Mouse (Mus musculus) lung, embryonic 15.5 days (tissue): ENCODE results near the gene Hist1h2ae. TPM values are rescaled to one million over a fixed set of nuclear protein-coding genes. Genes with fewer than 3 reads are reported as not detected.
"Not testable (repeated sequence)": the region's sequence is repeated elsewhere in the genome, so short reads cannot be mapped to it uniquely, and the experiment has no call there.

Source experiments
- ATAC-seq: fragments of 200-750 bp; cut with Nextera tagmentation; 2 replicates; pipeline ENCODE4 v1.8.0; 2017; ENCODE audit warnings: moderate number of reproducible peaks, borderline replicate concordance; ENCODE audit not compliant: low FRiP score, low TSS enrichment; ENCODE audit errors: extremely low read depth
- H3K27ac ChIP-seq: fragments of 300-500 bp; sonication (generic); 2 replicates; pipeline ENCODE4 v1.5.1; 2015; ENCODE audit warnings: moderate library complexity, mild to moderate bottlenecking, inconsistent platforms
- H3K27me3 ChIP-seq: fragments of 300-500 bp; sonication (generic); 2 replicates; pipeline ENCODE4 v1.6.1; 2015; ENCODE audit warnings: inconsistent platforms
- H3K36me3 ChIP-seq: fragments of 300-500 bp; sonication (generic); 2 replicates; pipeline ENCODE4 v1.6.1; 2015; ENCODE audit warnings: inconsistent platforms
- H3K4me1 ChIP-seq: fragments of 300-500 bp; sonication (generic); 2 replicates; pipeline ENCODE4 v1.6.1; 2015; ENCODE audit warnings: inconsistent platforms
- H3K4me2 ChIP-seq: fragments of 300-500 bp; sonication (generic); 2 replicates; pipeline ENCODE4 v1.6.1; 2015; ENCODE audit warnings: inconsistent platforms, mild to moderate bottlenecking, moderate library complexity
- H3K4me3 ChIP-seq: fragments of 300-500 bp; sonication (generic); 2 replicates; pipeline ENCODE4 v1.5.1; 2015; ENCODE audit warnings: mild to moderate bottlenecking, inconsistent platforms
- H3K9ac ChIP-seq: fragments of 300-500 bp; sonication (generic); 2 replicates; pipeline ENCODE4 v1.6.1; 2015; ENCODE audit warnings: inconsistent platforms
- H3K9me3 ChIP-seq: fragments of 300-500 bp; sonication (generic); 2 replicates; pipeline ENCODE4 v1.6.1; 2016; ENCODE audit warnings: inconsistent platforms
- WGBS: fragments of 180-500 bp; shearing (Covaris S2); methylation state at CpG from one replicate; pipeline ENCODE4 v1.1.7; 2015; 5-methylcytosine and 5-hydroxymethylcytosine counted together
- polyA plus RNA-seq: library from polyadenylated mRNA; unstranded; fragments of >200 nt; fragmentation: Nextera tagmentation; extraction: Ambion mirVana; gene quantifications from 2 replicates; pipeline ENCODE4 v1.2.1, GENCODE M21; 2015

The Hist1h2ae gene
- polyA plus RNA-seq, 1 experiment from 2014 or later, result 143 TPM

- peak; percentile 53; the same call in 1 of the 2 replicates for ATAC-seq
- H3K36me3 ChIP-seq, H3K27me3 ChIP-seq, H3K9me3 ChIP-seq: not testable (repeated sequence)
- WGBS, result under 1% methylated on average over 28 of the region's 53 CpGs
- Histone ChIP-seq H3K4me1 (peaks cover 36% of the 10 kb centered on the region), H3K4me3 (peak within 1 kb of the TSS; percentile 48), H3K4me2 (peak within 1 kb of the TSS; percentile 66), H3K9ac (peak within 1 kb of the TSS; percentile 61), H3K27ac (peak within 1 kb of the TSS; percentile 98)
Measured at GRCm38 (mm10) chr13:23533560-23534367, 37.3 kb downstream of the Hist1h2ae start, which contains the start of gene Hist1h2af. Hist1h2af (plus strand) TSS chr13:23533906.

GRCm38 (mm10) chr13:23532262-23533075 is 38.6 kb downstream of the Hist1h2ae start:
- peak overlapping the region; percentile 49 for H3K9ac ChIP-seq
- WGBS, result 11% methylated on average over 9 of the region's 9 CpGs
- no peaks in the 10 kb centered on the region for H3K9me3 ChIP-seq
- no peak for ATAC-seq
- no peaks in the 10 kb centered on the region for H3K27me3 ChIP-seq
- peak overlapping the region; percentile 48 for H3K4me3 ChIP-seq
- peak overlapping the region; percentile 66 for H3K4me2 ChIP-seq
- no peaks in the 10 kb centered on the region for H3K36me3 ChIP-seq
- H3K4me1 ChIP-seq, result peaks cover 39% of the 10 kb centered on the region
- H3K27ac ChIP-seq, result peak overlapping the region; percentile 98

- ATAC-seq, result peak; percentile 77
- Histone ChIP-seq H3K4me2 (peak within 1 kb of the TSS; percentile 66), H3K9me3 (no peaks in the 10 kb centered on the region), H3K27ac (peak within 1 kb of the TSS; percentile 98), H3K27me3 (no peaks in the 10 kb centered on the region), H3K4me1 (peaks cover 32% of the 10 kb centered on the region), H3K36me3 (no peaks in the 10 kb centered on the region), H3K4me3 (peak within 1 kb of the TSS; percentile 48), H3K9ac (peak within 1 kb of the TSS; percentile 57)
- under 1% methylated on average over 64 of the region's 70 CpGs for WGBS
Measured at GRCm38 (mm10) chr13:23530901-23531875, 39.8 kb downstream of the Hist1h2ae start, which contains the start of gene Hist1h4h. Hist1h4h (plus strand) TSS chr13:23531050.

- under 1% methylated on average over 20 of the region's 20 CpGs for whole genome bisulfite sequencing
- ATAC-seq, result no peak
- Histone ChIP-seq H3K27me3 (no peaks in the 10 kb centered on the region), H3K27ac (peak overlapping the region; percentile 98), H3K4me1 (peaks cover 32% of the 10 kb centered on the region), H3K36me3 (no peaks in the 10 kb centered on the region), H3K4me2 (peak overlapping the region; percentile 66), H3K9ac (peak overlapping the region; percentile 57), H3K4me3 (peak overlapping the region; percentile 48), H3K9me3 (no peaks in the 10 kb centered on the region)
Measured at GRCm38 (mm10) chr13:23530181-23530900, 40.7 kb downstream of the Hist1h2ae start.

GRCm38 (mm10) chr13:23529480-23530165 is 41.4 kb downstream of the Hist1h2ae start:
- Histone ChIP-seq H3K4me2 (peak overlapping the region; percentile 66), H3K36me3 (no peaks in the 10 kb centered on the region), H3K4me1 (peaks cover 31% of the 10 kb centered on the region), H3K4me3 (peak overlapping the region; percentile 48), H3K9me3 (no peaks in the 10 kb centered on the region), H3K27me3 (no peaks in the 10 kb centered on the region), H3K27ac (peak overlapping the region; percentile 98), H3K9ac (peak overlapping the region; percentile 57)
- 9% methylated on average over 2 of the region's 2 CpGs for WGBS
- ATAC-seq, result no peak

GRCm38 (mm10) chr13:23529005-23529404 is 42.0 kb downstream of the Hist1h2ae start:
- H3K27me3 ChIP-seq, result no peaks in the 10 kb centered on the region
- WGBS, result 65% methylated on average over 5 of the region's 5 CpGs
- H3K9ac ChIP-seq, result no peak overlapping the region
- H3K36me3 ChIP-seq, result no peaks in the 10 kb centered on the region
- H3K9me3 ChIP-seq, result no peaks in the 10 kb centered on the region
- no peak for ATAC-seq
- H3K4me1 ChIP-seq, result peaks cover 28% of the 10 kb centered on the region
- peak overlapping the region; percentile 5; the same call in 1 of the 2 replicates for H3K4me2 ChIP-seq
- H3K4me3 ChIP-seq, result no peak overlapping the region
- H3K27ac ChIP-seq, result peak overlapping the region; percentile 33; the same call in 1 of the 2 replicates

GRCm38 (mm10) chr13:23526312-23526711 is 44.7 kb downstream of the Hist1h2ae start:
- H3K4me3 ChIP-seq, result peak overlapping the region; percentile 40
- peak overlapping the region; percentile 54 for H3K4me2 ChIP-seq
- no peaks in the 10 kb centered on the region for H3K27me3 ChIP-seq
- no peaks in the 10 kb centered on the region for H3K9me3 ChIP-seq
- ATAC-seq, result peak; percentile 46; the same call in 1 of the 2 replicates
- under 1% methylated on average over 17 of the region's 17 CpGs for WGBS
- H3K4me1 ChIP-seq, result peaks cover 15% of the 10 kb centered on the region
- H3K36me3 ChIP-seq, result no peaks in the 10 kb centered on the region
- H3K9ac ChIP-seq, result peak overlapping the region; percentile 24; the same call in 1 of the 2 replicates
- H3K27ac ChIP-seq, result peak overlapping the region; percentile 67

GRCm38 (mm10) chr13:23525901-23526300 is 45.1 kb downstream of the Hist1h2ae start:
- no peaks in the 10 kb centered on the region for H3K27me3 ChIP-seq
- peak overlapping the region; percentile 52 for H3K4me2 ChIP-seq
- no peak overlapping the region for H3K27ac ChIP-seq
- no peaks in the 10 kb centered on the region for H3K36me3 ChIP-seq
- no peak for ATAC-seq
- peaks cover 17% of the 10 kb centered on the region for H3K4me1 ChIP-seq
- H3K9me3 ChIP-seq, result no peaks in the 10 kb centered on the region
- H3K4me3 ChIP-seq, result peak overlapping the region; percentile 40
- under 1% methylated on average over 10 of the region's 10 CpGs for WGBS
- peak overlapping the region; percentile 24 for H3K9ac ChIP-seq

GRCm38 (mm10) chr13:23524654-23525053 is 46.4 kb downstream of the Hist1h2ae start:
- 12% methylated on average over 5 of the region's 5 CpGs for WGBS
- H3K4me2 ChIP-seq, result peak overlapping the region; percentile 6; the same call in 1 of the 2 replicates
- H3K4me3 ChIP-seq, result no peak overlapping the region
- H3K27me3 ChIP-seq, result no peaks in the 10 kb centered on the region
- H3K9me3 ChIP-seq, result no peaks in the 10 kb centered on the region
- no peak overlapping the region for H3K27ac ChIP-seq
- peaks cover 25% of the 10 kb centered on the region for H3K4me1 ChIP-seq
- ATAC-seq, result 0 out of 2 replicates have a peak, but pooled peaks have one; percentile 47
- no peak overlapping the region for H3K9ac ChIP-seq
- no peaks in the 10 kb centered on the region for H3K36me3 ChIP-seq

GRCm38 (mm10) chr13:23523976-23524375 is 47.0 kb downstream of the Hist1h2ae start:
- Histone ChIP-seq H3K9ac (no peak overlapping the region), H3K9me3 (no peaks in the 10 kb centered on the region), H3K4me1 (peaks cover 24% of the 10 kb centered on the region), H3K27ac (no peak overlapping the region), H3K4me3 (no peak overlapping the region), H3K27me3 (no peaks in the 10 kb centered on the region), H3K4me2 (no peak overlapping the region), H3K36me3 (no peaks in the 10 kb centered on the region)
- WGBS, result 40% methylated on average over 5 of the region's 5 CpGs
- ATAC-seq, result no peak
